Mouse (Mus musculus): Measurements from ENCODE around the gene Pou4f1. TPM values are rescaled to one million over a fixed set of nuclear protein-coding genes. Genes with fewer than 3 reads are reported as not detected.

Pou4f1 gene
- 2.0 and 2.6 TPM in 2 replicates for polyA plus RNA-seq (2015; fragmentation: Nextera tagmentation; extraction: Ambion mirVana)

GRCm38 (mm10) chr14:104467966-104468622 is at the start of gene Pou4f1:
Pou4f1 (minus strand) TSS chr14:104467999.

Other genes starting within 250 kb of the Pou4f1 start
- 6.0 and 6.9 TPM in 2 replicates for gene Rnf219, start 54.6 kb upstream of the Pou4f1 start, polyA plus RNA-seq (2015; fragmentation: Nextera tagmentation; extraction: Ambion mirVana)

All from skeletal muscle tissue, postnatal 0 days (tissue).